Mouse (Mus musculus) heart, postnatal 10 days (tissue): ENCODE data around the gene Tead2. TPM values are rescaled to one million over a fixed set of nuclear protein-coding genes. Genes with fewer than 3 reads are reported as not detected.
A peak's percentile ranks its signal among the peaks of the same experiment; 100 is the strongest.

Experiments
- DNase-seq, 2 experiments: peaks; one replicate each; pipeline ENCODE4 v3.0.0; 2021
- intact Hi-C: fragments of 180-260 bp; cut with DNase I; formaldehyde crosslinking; loops from one replicate; pipeline ENCODE4 v1.15.1; 2025
- total RNA-seq, 2 experiments: library from RNA; stranded (reverse); gene quantifications; 2 replicates each; pipeline ENCODE4 v1.2.3; 2021

Gene Tead2
- total RNA-seq, 2 experiments from 2014 or later, result 27.5 to 32.3 TPM

DNA sequence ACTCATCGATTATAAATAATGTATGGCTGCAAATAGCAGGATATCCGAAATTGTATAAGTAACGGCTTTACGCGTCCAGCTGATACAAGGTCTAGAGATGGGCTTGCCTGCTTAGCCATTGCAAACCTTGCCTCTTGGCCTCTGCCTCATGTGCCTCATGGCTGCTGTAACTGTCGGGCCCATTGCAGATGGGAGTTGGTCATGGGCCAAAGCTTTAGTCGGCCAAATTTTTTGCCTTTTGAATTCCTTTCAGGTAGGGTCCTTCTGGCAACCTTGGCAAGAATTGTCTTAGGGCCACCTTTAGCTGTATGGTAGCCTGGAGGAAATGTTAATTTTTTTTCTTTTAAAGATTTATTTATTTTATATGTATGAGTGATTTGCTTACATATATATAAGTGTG, 9.3 kb downstream of the Tead2 start:
- DNase-seq, result no peak
- intact Hi-C loops, result no loop called here

DNA sequence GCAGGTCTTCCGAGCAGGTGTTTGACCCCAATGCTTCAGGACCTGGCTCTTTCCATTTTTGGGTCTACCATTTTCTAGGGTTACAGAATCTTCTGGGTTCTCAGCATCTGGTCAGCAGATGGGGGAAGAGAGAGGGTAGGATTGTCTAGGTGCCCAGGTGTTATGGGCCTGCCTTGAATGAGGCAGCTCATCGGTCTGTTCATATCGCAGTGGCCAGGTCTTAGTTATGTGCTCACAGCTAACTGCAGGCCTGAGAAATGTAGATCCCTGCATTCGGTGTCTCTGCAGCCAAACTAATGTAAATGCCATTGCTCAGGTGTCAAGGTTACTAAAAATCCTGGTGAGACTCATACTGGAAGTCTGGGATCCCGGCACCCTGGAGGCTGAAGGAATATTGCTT, 10.9 kb downstream of the Tead2 start:
- no peak for DNase-seq
- intact Hi-C loops, result no loop called here

- intact Hi-C loops, result no loop called here
- no peak for DNase-seq
Measured at GRCm38 (mm10) chr7:45228548-45228947, 13.0 kb downstream of the Tead2 start.

DNA sequence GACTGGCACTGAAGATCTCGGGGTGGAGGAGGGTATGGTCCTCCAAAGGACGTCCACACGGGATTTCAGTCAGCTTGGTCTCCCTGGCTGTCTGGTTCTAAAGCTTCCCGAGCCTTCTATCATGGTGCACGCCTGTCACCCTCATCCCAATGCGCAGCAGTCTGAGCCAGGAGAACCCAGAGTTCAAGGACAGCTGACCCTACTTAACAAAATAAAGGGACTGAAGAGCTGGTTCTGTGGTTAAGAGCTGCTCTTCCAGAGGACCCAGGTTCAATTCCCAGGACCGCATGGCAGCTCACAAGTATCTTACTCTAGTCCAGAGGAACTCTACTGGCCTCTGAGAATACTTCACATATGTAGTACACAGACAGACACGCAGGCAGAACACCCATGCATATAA, 13.5 kb downstream of the Tead2 start:
- intact Hi-C loops, result no loop called here
- DNase-seq, result no peak

- no peak for DNase-seq
- intact Hi-C loops, result no loop called here
Measured at GRCm38 (mm10) chr7:45229459-45230203, 14.1 kb downstream of the Tead2 start.

DNA sequence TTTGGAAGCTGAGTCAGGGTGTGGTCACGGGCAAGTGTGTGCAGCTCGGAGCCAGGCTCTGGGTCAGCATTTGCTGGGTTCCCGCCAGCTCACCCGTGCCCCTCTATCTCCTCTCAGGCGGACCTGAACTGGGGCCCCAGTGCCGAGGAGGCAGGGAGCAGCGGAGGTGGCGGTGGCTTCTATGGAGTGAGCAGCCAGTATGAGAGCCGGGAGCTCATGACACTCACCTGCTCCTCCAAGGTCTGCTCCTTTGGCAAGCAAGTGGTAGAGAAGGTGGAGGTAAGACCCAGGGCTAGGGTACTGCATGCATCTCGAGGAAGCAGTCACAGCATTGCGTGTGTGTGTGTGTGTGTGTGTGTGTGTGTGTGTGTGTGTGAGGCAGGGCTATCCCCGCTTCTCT, 15.6 kb downstream of the Tead2 start:
- DNase-seq, result no peak
- intact Hi-C loops, result no loop called here

DNA sequence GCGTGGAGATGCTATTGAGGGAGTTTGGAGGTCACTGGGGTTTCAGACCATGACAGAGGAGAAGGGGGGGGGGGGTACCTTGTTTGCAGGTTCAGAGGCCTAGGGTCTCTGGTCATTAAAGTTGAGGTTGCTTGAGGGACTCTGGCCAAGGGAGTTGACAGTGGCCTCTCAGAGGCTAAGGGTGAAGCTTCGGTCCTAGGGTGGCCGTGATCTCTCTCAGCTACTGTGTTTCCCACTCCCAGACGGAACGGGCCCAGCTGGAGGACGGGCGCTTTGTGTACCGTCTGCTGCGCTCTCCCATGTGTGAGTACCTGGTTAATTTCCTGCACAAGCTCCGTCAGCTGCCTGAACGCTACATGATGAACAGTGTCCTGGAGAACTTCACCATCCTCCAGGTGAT, 16.4 kb downstream of the Tead2 start:
- intact Hi-C loops, result no loop called here
- DNase-seq, result no peak

DNA sequence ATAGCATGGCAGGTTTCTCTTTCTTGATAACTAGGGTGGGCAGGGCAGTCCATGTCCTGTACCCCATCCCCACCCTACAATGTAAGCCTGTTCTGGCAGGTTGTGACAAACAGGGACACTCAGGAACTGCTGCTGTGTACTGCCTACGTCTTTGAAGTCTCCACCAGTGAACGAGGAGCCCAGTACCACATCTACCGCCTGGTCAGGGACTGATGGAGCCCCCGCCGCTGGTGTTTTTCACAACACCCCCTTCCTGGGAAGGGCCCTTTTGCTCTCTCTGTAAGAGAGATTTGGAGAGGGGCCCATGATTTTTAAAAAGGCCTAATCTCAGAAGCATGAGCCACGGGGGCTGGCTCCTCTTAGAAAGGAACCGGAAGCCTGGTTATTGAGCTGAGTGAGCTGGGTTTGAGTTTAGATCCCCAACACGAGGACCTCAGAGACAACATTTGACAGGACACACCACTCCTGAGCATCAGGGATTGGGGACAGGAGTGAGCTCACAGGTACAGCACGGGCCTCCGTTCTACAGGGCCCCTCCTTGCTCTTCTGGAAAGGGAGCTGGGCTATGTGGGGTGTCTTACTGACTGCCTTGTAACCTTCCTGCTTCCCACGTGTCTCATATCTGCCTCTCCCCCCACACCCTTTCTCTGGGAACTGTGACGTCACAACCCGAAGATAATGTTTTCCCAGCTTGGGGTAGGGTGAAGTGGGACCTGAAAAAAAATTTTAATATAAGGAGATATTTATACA, 17.3 kb downstream of the Tead2 start:
- intact Hi-C loops, result no loop called here
- DNase-seq, result no peak

DNA sequence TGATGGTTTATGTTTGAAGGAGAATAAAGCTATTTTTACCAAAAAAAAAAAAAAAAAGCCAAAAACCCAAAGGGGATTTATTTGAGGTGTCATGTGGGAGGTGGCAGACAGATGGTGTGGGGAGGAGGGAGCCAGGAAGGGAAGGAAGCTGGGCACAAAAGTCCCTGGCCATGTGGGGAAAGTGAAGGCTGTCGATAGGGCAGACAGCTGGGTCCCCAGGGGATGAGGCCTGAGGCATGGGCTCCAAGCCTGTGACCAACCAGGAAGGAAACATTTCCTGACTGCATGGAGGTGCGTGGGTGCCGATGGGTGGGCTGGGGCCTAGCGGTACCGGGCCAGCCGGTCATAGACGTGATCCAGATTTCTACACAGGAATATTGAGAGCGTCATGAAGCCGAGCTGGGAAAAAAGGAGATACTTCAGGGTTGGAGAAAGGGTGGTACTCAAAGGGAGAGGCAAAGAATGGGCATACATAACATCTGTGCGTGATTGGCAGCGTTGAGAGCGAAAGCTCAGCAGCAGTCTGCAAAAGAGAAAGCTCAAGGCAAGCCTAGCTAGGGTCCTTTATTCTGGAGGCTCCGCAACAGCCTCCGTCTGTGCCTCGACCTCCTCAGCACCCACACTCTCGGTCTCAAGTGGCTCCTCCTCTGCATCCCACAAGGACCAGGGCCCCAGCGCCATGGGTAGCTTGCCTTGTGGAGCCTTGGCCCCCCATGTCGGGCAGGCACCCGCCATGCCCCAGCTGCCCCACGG, 18.2 kb downstream of the Tead2 start:
- intact Hi-C loops, result no loop called here
- peak; percentile 22 to 34 for DNase-seq

- no peak for DNase-seq
- intact Hi-C loops, result no loop called here
Measured at GRCm38 (mm10) chr7:45234333-45234841, 18.8 kb downstream of the Tead2 start.

GRCm38 (mm10) chr7:45234922-45235571, 19.5 kb downstream of the Tead2 start:
- DNase-seq, result peak; percentile 51 to 54
- intact Hi-C loops, result no loop called here

DNA sequence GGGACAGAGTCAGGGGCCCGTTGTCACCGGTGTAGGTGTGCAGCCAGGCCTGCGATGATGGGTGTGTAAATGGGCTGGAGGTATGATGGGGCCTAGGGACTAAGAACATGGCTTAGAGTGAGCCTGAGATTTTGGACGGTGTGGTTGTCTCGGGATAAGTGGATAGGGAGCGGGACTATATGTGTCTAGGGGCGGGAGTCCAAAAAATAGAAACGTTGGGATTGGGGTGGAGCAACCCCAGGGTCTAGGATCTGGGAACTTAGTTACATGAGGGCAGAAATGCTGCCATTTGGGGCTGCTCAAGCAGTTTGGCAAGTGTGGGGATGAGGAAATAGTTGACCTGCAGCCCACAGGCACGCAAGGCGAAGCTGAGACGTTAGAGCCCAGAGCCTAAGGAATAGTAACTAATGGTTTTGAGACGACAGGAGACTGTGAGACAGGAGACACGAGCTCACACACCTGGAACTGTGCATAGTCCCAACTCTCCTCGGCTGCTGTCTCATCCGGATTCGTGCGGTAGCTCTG, 20.2 kb downstream of the Tead2 start:
- DNase-seq, result peak; percentile 23 to 34
- intact Hi-C loops, result no loop called here

DNA sequence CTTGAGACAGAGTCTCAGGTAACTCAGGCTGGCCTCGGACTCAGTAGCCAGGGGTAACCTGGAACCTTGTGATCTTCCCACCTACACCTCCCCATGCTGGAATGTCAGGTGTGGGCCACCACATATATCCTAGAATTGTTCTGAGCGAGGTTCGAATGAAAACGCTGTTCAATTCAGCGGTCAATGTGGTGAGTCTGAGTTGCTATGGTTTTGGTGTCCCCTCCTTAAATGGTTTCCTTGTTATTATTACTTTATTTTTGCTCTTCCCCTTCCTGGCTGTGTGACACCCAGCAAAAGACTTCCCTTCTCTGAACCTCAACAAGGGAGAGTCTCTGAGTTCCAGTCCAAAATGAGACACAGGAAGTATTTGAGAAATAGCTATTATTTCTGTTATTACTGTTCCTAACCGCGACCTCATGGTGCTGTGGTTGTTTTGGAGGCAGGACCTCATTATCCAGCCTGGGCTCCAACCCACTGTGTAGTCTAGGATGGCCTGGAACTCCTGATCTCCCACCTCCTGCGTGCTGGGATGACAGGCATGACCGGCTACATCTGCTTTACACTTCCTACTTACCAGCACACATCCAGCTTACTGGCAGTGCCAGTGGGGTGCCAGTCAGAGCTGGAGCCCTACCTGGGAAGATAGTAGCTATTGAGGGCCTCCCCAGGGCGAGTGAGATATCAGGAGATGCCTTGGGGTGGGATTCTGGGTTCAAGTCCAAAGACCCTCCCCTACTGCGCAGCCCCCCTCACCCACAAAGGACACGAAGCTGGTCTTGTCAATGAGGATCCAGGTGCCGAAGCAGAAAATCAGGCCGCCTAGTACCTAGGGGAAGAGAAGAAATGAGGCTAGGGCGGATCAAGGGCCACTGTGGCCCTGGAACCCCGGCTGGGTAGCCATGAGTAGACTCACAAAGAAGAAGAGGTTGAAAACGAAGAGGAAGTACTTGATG, 22.5 kb downstream of the Tead2 start:
- intact Hi-C loops, result no loop called here
- no peak for DNase-seq

DNA sequence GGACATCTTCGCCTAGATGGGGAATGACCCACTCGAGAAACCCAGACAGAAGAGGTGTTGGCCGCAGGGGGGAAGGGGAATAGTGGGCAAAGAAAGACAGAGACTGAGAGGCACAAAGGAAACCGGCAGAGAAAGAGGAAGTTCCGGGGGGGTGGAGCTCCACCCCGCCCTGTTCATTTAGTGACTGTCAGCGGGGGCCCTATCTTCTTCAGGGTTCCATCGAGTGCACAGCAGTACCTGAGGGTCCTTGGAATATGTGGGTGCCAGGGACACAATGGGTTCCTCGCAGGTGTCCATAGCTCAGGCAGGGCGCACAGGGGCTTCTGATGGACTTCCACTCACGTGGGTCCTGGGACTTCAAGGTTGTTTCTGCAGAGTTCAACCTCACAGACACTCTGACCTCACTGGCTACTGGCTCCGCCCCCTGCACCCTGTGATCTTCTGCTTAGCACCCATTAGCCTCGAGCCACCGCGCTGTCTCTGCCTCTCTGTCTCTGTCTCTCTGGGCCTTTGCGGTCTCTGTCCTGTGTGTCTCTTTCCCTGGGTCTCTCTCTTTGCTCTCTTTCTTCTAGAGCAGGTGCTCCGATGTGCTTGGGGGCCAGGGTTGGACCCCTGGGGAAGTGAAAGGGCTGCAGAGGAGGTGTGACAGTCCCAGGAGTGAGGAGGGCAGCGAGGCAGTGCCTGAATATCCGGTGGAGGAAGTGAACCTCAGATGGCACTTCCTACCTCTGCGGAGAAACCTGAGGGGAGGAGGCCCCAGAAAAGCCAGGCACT, 23.4 kb downstream of the Tead2 start, which contains the start of gene Cd37:
Cd37 (minus strand) TSS at position 393 of the 774 bp plus-strand sequence.
- DNase-seq, result peak; percentile 28 to 33
- intact Hi-C loops, result no loop called here

DNA sequence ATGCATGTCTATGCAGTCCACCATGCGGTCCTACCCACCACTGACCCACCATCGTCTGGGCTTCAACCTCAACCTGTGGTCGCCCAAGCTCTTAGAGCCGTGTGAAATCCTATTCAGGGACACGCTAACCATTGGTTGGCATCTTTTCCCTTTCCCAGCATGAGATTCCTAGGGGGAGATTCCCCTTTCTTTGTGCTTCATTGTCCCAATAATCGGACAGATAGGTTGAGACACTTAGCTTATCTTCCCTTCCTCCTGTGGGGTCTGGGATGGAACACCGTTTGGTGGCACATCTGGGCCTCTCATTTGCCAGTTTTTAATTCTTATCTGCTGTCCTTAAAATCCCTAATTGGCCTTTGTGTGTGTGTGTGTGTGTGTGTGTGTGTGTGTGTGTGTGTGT, 24.6 kb downstream of the Tead2 start:
- DNase-seq, result no peak
- intact Hi-C loops, result no loop called here

GRCm38 (mm10) chr7:45240633-45241388, 25.3 kb downstream of the Tead2 start, which contains the start of gene Slc6a16:
Gene Slc6a16 (plus strand): TSS chr7:45241085.
- intact Hi-C loops, result no loop called here
- DNase-seq, result peak; percentile 28 to 47

- DNase-seq, result no peak
- intact Hi-C loops, result no loop called here
Measured at GRCm38 (mm10) chr7:45241389-45241749, 25.8 kb downstream of the Tead2 start.

DNA sequence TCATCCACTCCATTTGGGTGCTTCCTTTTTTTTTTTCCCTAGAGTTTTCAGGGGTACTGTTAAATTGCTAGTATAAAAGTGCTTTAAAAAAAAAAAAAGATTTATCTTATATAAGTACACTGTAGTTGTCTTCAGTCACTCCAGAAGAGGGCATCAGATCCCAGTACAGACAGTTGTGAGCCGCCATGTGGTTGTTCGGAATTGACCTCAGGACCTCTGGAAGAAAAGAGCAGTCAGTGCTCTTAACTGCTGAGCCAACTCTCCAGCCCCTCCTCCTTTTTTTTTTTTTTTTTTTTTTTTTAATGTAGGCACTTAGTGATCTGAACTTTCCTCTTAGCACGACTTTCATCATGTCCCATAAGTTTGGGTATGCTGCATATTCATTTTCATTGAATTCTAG, 32.1 kb downstream of the Tead2 start:
- DNase-seq, result no peak
- intact Hi-C loops, result loop anchor here (5.0 kb wide), 1 partner anchor 50 kb away; no protein-coding TSS in a partner anchor
